19 mouse cellular contexts compared by ENCODE assay signal in the genomic region with DNA sequence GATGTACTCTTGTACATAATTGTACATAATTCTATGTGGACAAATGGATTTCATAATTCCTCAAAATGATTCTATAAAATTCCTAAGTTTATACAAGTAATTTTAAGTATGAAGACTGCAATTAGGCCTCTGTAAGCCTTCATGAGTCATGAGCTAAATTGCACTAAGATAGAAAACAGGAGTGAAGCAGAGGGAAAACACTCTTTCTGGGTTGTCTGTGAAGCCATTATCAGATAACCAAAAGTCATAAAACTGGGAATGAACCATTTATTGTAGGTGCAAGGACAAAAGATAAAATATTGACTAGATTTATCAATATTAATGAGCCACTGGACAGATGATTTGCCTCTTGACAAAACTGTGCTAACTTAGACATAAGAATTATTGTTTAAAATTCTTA. TPM values are rescaled to one million over a fixed set of nuclear protein-coding genes. Genes with fewer than 3 reads are reported as not detected.
"Had no signal": no experiment of that assay in that cellular context is flagged by ENCODE, and none has a peak within 500 bp of the region (broad histone marks: within the 10 kb centered on the region; RNA-seq: fewer than 3 reads in every experiment).

No protein-coding gene starts in this region.

- H3K27me3 ChIP-seq: neural tube, embryonic 13.5 days; neural tube, embryonic 15.5 days; stomach, embryonic 15.5 days had no signal

- H3K4me2 ChIP-seq: neural tube, embryonic 13.5 days; neural tube, embryonic 15.5 days; stomach, embryonic 15.5 days had no signal

- DNase-seq: retina, postnatal 1 day; right cerebral cortex, adult 18-20 months; right cerebral cortex, postnatal 14 days; right cerebral cortex, postnatal 25 days; right cerebral cortex, postnatal 4 days; spleen, adult 18-20 months; thymus, adult 18-20 months; thymus, adult 2 months; thymus, postnatal 14 days; thymus, postnatal 25 days; thymus, postnatal 36 days; thymus, postnatal 4 days had no signal

- H3K36me3 ChIP-seq: neural tube, embryonic 13.5 days; neural tube, embryonic 15.5 days; stomach, embryonic 15.5 days had no signal

- H3K9me3 ChIP-seq: neural tube, embryonic 15.5 days; stomach, embryonic 15.5 days had no signal

- H3K27ac ChIP-seq: neural tube, embryonic 13.5 days; neural tube, embryonic 15.5 days; stomach, embryonic 15.5 days; stomach, postnatal 0 days had no signal

- H3K9ac ChIP-seq: neural tube, embryonic 13.5 days; neural tube, embryonic 15.5 days; stomach, embryonic 15.5 days had no signal

- H3K4me1 ChIP-seq: neural tube, embryonic 13.5 days; neural tube, embryonic 15.5 days; stomach, embryonic 15.5 days had no signal

- H3K4me3 ChIP-seq: neural tube, embryonic 13.5 days; neural tube, embryonic 15.5 days; stomach, embryonic 15.5 days had no signal

RNA-seq across cellular contexts. Expression of a gene that starts 8.2 kb away (rescaled TPM):
- polyA plus RNA-seq: neural tube, embryonic 13.5 days; neural tube, embryonic 14.5 days; stomach, embryonic 14.5 days; urinary bladder, adult 2 months had no signal

RNA-seq across cellular contexts. Expression of a gene that starts 39.1 kb away (rescaled TPM):
- polyA plus RNA-seq: neural tube, embryonic 14.5 days; neural tube, embryonic 15.5 days; thymus, adult 2 months had no signal
